Mouse (Mus musculus) CH12.LX (cell line): ENCODE data around the gene Cmss1.

Experiments
- POLR2A ChIP-seq: IDR thresholded peaks from 2 replicates; pipeline ENCODE4 v1.6.1; 2011; ENCODE audit warnings: low read depth, mild to moderate bottlenecking, improper control_type of control experiment, low read length
- UBTF ChIP-seq: IDR thresholded peaks from 2 replicates; pipeline ENCODE4 v1.6.1; 2012; ENCODE audit warnings: low read depth, mild to moderate bottlenecking, inconsistent platforms, low read length, improper control_type of control experiment, moderate library complexity

- no peak for TF ChIP-seq UBTF
- TF ChIP-seq POLR2A = no peak
These were observed 55.8 kb downstream of the Cmss1 start for GRCm38 (mm10) chr16:57550817-57551216.
